Mouse (Mus musculus) layer of hippocampus, postnatal 10 days (tissue): ENCODE measurements around the gene Olfr1052. TPM values are rescaled to one million over a fixed set of nuclear protein-coding genes. Genes with fewer than 3 reads are reported as not detected.
"Not testable (repeated sequence)": the region's sequence is repeated elsewhere in the genome, so short reads cannot be mapped to it uniquely, and the experiment has no call there.

Experiments used
- DNase-seq, 2 experiments: peaks; one replicate each; pipeline ENCODE4 v3.0.0; 2021; ENCODE audit warnings: low spot score in 2 of 2
- long read RNA-seq: library from polyadenylated mRNA; stranded (forward); transcript quantifications from one replicate; pipeline ENCODE4 v2.0.0, GENCODE M21; 2023
- total RNA-seq, 2 experiments: library from RNA; stranded (reverse); gene quantifications; 2 replicates each; pipeline ENCODE4 v1.2.3; 2021

Gene Olfr1052
- total RNA-seq: not detected
- long read RNA-seq: 0 reads

GRCm38 (mm10) chr2:86292155-86292554 lies at the start of gene Olfr1052:
TSS of gene Olfr1052 (plus strand) at chr2:86292455.
- DNase-seq: no peak

DNA sequence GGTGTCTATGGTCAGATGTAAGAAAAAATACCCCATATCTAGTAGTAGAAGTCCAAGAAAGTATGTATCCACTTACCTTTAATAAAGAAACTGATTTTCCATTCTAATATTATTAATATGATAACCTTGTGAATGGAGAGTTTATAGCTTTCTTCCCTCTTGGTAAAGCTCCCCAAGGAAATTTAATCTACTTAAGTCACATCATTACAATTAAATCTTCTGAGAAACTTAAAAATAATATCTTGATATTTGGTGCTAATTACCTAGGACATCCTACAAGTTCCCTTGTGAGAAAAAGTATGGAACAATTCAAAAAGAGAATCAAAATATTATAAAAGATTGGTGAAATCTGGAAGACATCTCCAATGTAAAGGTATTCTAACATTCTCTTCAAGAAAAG lies 34.0 kb upstream of the Olfr1052 start, which contains the start of gene Olfr1049:
Gene Olfr1049, minus strand, starts transcription at position 101 of the 400 bp plus-strand sequence.
- not testable (repeated sequence) for DNase-seq

DNA sequence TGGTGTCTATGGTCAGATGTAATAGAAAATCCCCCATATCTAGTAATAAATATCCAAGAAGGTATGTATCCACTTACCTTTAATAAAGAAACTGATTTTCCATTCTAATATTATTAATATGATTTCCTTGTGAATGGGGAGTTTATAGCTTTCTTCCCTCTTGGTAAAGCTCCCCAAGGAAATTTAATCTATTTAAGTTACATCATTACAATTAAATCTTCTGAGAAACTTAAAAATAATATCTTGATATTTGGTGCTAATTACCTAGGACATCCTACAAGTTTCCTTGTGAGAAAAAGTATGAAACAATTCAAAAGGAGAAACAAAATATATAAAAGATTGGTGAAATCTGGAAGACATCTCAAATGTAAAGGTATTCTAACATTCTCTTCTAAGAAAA lies 13.3 kb upstream of the Olfr1052 start, which contains the start of gene Olfr1051:
Gene Olfr1051, minus strand, starts transcription at position 101 of the 400 bp plus-strand sequence.
- DNase-seq: not testable (repeated sequence)

DNA sequence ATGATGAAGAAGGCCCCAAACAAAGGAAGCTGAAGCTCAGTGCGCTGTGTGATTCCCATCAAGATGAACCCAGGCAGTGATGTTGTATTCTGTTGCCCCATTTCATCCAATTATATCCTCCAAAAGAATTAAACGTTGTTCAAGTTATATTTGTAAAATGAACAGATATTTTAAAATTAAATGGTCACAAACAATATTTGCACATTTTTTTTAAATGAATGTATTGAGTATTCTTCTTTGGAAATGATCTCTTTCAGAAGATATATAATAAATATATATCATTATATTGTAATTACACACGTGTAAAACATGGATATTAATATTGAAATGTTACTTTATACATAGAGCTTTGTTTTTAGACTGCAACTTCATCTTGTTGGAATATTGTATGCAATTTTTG lies 22.9 kb downstream of the Olfr1052 start, which contains the start of gene Olfr1053:
Gene Olfr1053, minus strand, starts transcription at position 101 of the 400 bp plus-strand sequence.
- DNase-seq: no peak

GRCm38 (mm10) chr2:86335333-86335732 lies 43.1 kb downstream of the Olfr1052 start, which contains the start of gene Olfr1054:
TSS of gene Olfr1054 (minus strand) at chr2:86335433.
- no peak for DNase-seq

Other genes with a start within 250 kb of the Olfr1052 start
- not detected for gene Olfr1034, start 246.6 kb upstream of the Olfr1052 start, total RNA-seq
- not detected for gene Olfr1036, start 218.5 kb upstream of the Olfr1052 start, total RNA-seq
- not detected for gene Olfr1037, start 205.1 kb upstream of the Olfr1052 start, total RNA-seq
- not detected for gene Olfr1039, start 156.5 kb upstream of the Olfr1052 start, total RNA-seq
- not detected for gene Olfr1040, start 145.7 kb upstream of the Olfr1052 start, total RNA-seq
- gene Olfr1042, start 130.6 kb upstream of the Olfr1052 start, total RNA-seq: not detected
- gene Olfr1043, start 124.9 kb upstream of the Olfr1052 start, total RNA-seq: not detected
- gene Olfr1044, start 114.6 kb upstream of the Olfr1052 start, total RNA-seq: not detected
- gene Olfr52, start 106.8 kb upstream of the Olfr1052 start, total RNA-seq: not detected
- not detected for gene Olfr1045, start 89.4 kb upstream of the Olfr1052 start, total RNA-seq
- not detected for gene Olfr1046, start 73.1 kb upstream of the Olfr1052 start, total RNA-seq
- gene Olfr1047, start 61.1 kb upstream of the Olfr1052 start, total RNA-seq: not detected
- gene Olfr1048, start 52.2 kb upstream of the Olfr1052 start, total RNA-seq: not detected
- not detected for gene Olfr1049, start 34.1 kb upstream of the Olfr1052 start, total RNA-seq
- gene Olfr1051, start 13.4 kb upstream of the Olfr1052 start, total RNA-seq: not detected
- not detected for gene Olfr1053, start 22.8 kb downstream of the Olfr1052 start, total RNA-seq
- not detected for gene Olfr1054, start 43.0 kb downstream of the Olfr1052 start, total RNA-seq
- not detected for gene Olfr1055, start 57.8 kb downstream of the Olfr1052 start, total RNA-seq
- not detected for gene Olfr1056, start 70.0 kb downstream of the Olfr1052 start, total RNA-seq
- gene Olfr1057, start 85.9 kb downstream of the Olfr1052 start, total RNA-seq: not detected
- not detected for gene Olfr1058, start 96.1 kb downstream of the Olfr1052 start, total RNA-seq
- not detected for gene Olfr1061, start 121.6 kb downstream of the Olfr1052 start, total RNA-seq
- gene Olfr1062, start 134.3 kb downstream of the Olfr1052 start, total RNA-seq: not detected
- gene Olfr1065, start 158.1 kb downstream of the Olfr1052 start, total RNA-seq: not detected
- not detected for gene Olfr1066, start 163.8 kb downstream of the Olfr1052 start, total RNA-seq
- not detected for gene Olfr228, start 194.9 kb downstream of the Olfr1052 start, total RNA-seq
- gene Olfr1076, start 216.0 kb downstream of the Olfr1052 start, total RNA-seq: not detected